Mouse (Mus musculus): ENCODE results near the gene Ehd1. TPM values are rescaled to one million over a fixed set of nuclear protein-coding genes. Genes with fewer than 3 reads are reported as not detected.
"Not testable (repeated sequence)": the region's sequence is repeated elsewhere in the genome, so short reads cannot be mapped to it uniquely, and the experiment has no call there.

Gene Ehd1
- total RNA-seq, 2 experiments from 2014 or later, result 101 to 107 TPM

DNA sequence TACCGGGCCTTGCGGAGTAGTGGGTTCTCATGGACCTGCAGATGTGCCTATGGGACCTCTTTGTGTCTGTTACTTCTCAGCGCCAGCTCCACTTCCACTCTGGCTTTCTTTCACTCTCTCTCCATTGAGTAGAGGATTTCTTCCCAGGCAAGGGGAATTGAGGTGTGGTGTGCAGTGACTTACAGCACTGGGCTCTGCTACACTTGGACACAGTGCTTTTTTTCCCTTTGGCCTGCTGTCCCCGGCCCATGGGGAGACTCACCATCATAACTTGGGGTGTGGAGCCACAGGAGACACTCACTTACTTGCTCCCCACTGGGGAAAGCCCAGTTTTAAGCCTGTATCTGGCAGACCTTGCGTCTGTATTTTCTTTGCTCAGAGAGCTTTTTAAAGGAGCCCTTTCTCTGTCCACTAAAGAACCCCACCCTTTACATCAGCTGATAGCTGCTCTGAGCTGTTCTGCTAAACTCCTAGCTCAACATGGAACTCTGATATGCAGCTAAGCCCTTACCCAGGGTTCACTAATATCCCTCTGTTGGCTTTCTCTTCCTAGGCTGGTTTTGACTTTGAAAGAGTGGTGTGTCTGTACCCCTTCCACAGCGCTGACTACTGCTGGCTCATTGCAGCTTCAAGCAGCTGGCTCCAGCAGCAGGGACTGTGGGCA lies 3.1 kb downstream of the Ehd1 start:
- peak in 1 of 2 experiments; percentile 56 for DNase-seq

DNA sequence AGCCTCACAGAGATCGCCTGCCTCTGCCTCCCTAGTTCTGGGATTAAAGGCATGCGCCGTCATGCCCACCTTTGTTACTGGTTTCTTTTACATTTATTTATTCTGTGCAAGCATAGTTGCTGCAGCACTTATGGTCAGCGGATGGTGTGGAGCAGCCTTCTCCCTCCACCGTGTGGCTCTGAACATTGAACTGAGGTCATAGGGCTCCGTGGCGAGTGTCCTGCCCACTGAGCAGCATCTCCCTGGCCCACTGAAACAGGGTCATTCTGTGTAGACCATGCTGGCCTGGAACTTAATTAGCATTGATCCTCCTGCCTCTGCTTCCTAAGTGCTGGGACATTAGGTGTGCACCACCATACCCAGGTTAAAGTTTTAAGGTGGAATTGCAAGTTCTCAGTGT lies 4.0 kb downstream of the Ehd1 start:
- no peak for DNase-seq

- no peak for DNase-seq
Measured at GRCm38 (mm10) chr19:6281122-6282020, 4.8 kb downstream of the Ehd1 start.

DNA sequence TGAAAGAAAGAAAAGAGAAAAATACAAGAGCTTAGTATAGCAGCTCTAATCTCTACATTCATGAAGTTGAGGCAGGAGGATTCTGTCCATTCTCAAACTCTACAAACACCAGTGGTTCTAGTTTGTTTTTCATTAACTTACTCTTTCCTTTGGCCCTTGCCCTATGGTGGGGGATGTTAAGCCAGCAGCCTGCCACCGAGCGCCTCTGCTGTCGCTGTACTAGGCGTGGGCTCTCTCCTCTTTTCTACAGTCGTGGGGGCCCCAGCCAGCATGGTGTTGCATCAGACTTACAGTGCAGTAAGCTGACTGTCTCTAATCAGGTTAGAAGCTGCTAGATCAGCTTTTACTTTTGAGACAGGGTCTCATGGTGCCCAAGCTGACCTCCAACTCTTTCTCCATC lies 6.5 kb downstream of the Ehd1 start:
- no peak for DNase-seq

DNA sequence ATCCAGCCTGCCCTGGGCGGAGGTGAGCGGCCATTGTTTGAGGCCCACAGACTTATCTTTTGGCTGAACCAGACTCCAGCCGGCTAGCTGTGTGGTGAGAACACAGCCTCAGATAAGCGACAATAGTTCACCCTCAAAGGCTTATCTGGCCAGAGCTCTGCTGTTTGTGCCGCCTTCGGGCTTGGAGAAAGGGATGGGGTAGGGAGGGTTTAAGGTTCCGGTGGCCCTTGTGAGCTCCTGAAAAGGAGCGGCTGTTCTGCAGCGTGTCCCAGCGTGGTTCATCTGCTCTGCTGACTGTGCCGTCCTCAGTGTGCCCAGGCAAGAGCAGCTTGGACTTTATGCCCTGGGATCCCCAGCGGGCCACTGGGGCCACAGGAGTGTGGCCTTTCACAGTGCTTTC lies 8.0 kb downstream of the Ehd1 start:
- peak; percentile 58 to 79 for DNase-seq

- DNase-seq, result peak in 1 of 2 experiments; percentile 46
Measured at GRCm38 (mm10) chr19:6285226-6285625, 8.7 kb downstream of the Ehd1 start.

GRCm38 (mm10) chr19:6285632-6286433 lies 9.3 kb downstream of the Ehd1 start:
- peak in 1 of 2 experiments; percentile 65 for DNase-seq

- peak; percentile 82 to 87 for DNase-seq
Measured at GRCm38 (mm10) chr19:6286434-6287401, 10.2 kb downstream of the Ehd1 start.

- peak; percentile 67 to 77 for DNase-seq
Measured at GRCm38 (mm10) chr19:6288236-6288894, 11.8 kb downstream of the Ehd1 start.

DNA sequence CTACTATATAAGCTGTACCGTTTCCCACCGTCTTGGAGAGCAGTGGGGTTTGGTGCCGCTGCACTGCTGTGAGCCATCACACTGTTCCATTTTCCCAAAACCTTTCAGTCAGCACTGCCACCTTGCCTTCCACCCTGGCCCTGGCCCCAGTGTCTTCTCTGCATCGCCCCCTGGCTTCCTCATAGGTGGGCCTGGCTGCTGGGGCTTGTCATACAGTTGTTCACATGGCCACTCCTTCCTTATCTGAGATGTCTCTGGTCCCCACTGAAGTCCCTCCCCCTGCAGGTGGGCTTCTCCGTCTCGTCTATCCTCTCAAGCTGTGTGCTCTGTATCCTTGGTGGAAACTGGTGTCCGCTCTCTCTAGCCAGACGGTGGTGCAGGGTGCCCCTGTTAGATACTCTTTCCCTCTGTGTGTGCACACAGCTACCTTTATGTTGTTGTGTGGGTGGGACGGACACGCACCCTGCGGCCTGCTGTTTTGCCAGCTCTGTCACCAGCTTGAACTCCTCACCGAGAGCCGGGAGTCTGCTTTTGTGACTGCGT lies 13.2 kb downstream of the Ehd1 start:
- DNase-seq, result no peak

GRCm38 (mm10) chr19:6290720-6291116 lies 14.2 kb downstream of the Ehd1 start:
- DNase-seq, result not testable (repeated sequence)

- peak; percentile 72 to 87 for DNase-seq
Measured at GRCm38 (mm10) chr19:6291117-6291781, 14.7 kb downstream of the Ehd1 start.

DNA sequence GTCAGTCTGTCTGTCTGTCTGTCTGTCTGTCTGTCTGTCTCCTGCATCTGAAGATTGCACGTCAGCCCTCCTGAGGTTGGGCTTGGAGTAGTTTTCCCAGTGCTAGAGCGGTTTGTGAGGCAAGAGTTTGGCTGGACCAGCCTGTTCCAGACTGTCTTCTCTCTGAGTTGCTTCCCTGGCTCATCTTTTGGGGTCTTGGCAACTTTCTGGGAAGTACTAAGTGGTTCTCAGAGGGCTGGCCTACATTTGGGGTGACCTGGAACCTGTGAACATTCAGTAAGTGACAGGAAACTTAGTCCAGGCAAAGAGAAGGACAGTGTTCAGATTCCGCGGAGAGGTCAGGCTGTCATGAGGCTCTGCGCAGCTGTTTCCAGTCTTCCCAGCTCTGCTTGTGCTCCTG lies 15.7 kb downstream of the Ehd1 start:
- DNase-seq, result peak in 1 of 2 experiments; percentile 55

GRCm38 (mm10) chr19:6294301-6294700 lies 17.8 kb downstream of the Ehd1 start:
- no peak for DNase-seq

DNA sequence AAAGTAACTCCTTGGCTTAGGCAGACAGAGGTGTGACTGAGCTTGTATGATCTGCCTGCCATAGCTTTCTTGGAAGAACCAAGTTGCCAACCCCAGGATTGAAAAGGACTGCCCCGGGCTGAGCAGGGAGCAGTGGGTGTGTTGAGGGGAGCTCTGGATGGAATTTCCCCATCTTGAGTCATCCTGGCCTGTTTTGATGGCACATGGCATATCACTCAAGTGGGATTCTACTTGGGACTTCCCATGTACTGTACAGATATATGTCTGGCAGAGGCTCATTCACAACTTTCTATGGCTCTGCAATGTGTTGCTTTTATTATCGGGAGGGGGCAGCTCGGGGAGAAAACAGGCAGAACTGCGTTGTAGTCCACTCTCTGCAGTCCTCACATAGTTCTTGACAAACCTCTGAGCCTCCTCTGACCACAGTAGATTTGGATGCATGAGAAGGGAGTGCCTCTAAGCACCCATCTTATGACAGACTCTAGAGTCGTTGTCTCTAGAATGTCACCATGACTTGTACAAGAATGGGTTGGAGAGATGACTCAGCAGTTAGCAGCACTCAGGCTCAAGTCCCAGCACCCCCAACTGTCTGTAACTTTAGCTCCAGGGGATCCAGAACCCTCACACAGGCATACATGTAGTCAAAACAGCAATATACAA lies 20.2 kb downstream of the Ehd1 start:
- no peak for DNase-seq

- DNase-seq, result peak; percentile 67 to 87
Measured at GRCm38 (mm10) chr19:6297641-6298040, 21.1 kb downstream of the Ehd1 start.

DNA sequence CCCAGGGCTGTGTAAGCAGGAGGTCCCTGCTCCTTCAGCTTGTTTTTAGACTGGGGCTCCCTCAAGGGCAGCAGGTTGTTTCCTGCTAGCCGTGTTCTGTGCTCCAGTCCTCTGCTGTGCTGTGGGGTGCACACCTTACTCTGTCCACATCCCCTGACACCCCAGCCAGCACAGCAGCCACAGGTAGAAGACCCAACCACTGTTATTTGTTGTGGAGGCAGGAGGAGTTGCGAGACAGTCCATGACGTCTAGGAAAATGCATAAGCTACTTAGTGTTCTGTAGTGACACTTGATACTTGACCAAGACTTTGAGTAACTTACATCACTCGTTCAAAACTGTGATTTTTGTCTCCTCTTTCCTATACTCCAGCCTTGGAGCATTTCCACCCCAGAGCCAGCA lies 22.5 kb downstream of the Ehd1 start:
- DNase-seq, result no peak

DNA sequence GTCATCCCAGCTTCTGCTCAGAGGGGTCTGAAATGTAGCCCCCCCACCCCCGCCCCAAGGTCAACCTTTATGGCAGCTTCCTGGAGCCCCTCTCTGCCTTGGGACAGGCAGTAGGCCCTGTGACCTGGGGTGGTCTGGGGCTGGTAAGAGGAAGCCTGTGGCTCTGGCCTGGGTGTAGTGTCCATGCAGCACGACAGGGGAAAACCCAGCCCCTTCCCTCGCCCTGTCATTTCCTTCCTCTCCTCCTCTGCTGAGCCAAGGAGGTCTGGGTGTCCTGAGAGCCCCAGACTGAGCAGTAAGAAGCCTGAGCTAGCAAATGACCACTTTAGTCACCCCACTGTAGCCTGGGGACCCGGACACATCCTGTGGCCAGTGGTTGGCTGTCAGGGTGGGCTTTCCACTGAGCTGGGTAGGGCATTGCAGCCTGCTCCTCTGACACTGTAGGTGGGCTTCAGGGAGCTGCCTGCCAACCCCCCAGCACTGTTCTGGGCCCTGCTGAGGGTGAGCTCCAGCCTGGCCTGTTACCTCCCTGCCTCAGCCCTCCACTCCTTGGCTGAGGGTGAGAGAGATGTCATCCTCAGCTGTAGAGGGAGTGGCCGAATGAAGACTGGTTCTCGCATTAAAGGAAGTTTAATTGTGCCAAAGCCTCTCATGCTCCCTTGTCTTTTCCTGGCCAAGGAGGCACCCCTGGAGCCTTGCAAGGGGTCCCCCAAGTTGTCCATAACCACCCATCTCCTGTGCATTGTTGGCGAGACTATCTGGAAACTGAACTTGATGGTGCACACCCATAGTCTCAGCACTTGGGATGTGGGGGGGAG lies 23.1 kb downstream of the Ehd1 start:
- DNase-seq, result peak; percentile 50 to 82

All from heart, adult 18-20 months (tissue).